Mouse (Mus musculus): Measurements from ENCODE around the gene Nabp2. TPM values are rescaled to one million over a fixed set of nuclear protein-coding genes. Genes with fewer than 3 reads are reported as not detected.

The Nabp2 gene
- total RNA-seq, 4 experiments from 2014 or later: 94.4 to 107 (median 100) TPM

- no peak for DNase-seq (ENCODE audit: low spot score in 2 of 2)
Observed at GRCm38 (mm10) chr10:128359226-128359625, 52.1 kb downstream of the Nabp2 start.

GRCm38 (mm10) chr10:128358796-128359195 is 52.5 kb downstream of the Nabp2 start:
- peak in 1 of 2 experiments; percentile 45 for DNase-seq (ENCODE audit: low spot score in 2 of 2)

Small RNA genes within 50 kb of the gene (microRNA-seq; reads per million reads assigned to microRNA genes)
- gene Gm25361 (0 reads per million in 2 experiments), gene Gm26308 (0 reads per million in 2 experiments), gene Mir6914 (0.32 to 1.3 reads per million in 2 experiments), gene Mir6915 (3.3 to 3.8 reads per million in 2 experiments), gene Mir8105 (1.0 to 1.9 reads per million in 2 experiments)

Other genes with a start within 250 kb of the Nabp2 start
- 10 to 100 TPM; 12.1 to 19.4 (median 16.5) TPM for gene Rbms2, start 231.2 kb downstream of the Nabp2 start, total RNA-seq (2022)
- gene Gls2, start 217.0 kb downstream of the Nabp2 start, total RNA-seq (2022): 10 to 100 TPM; 24.4 to 33.2 (median 24.6) TPM
- gene Spryd4, start 199.7 kb downstream of the Nabp2 start, total RNA-seq (2022): 10 to 100 TPM in 1 of 4 experiments, 1 to 10 TPM in 3; 9.2 to 10.3 (median 9.6) TPM
- not detected for gene Mip, start 185.7 kb downstream of the Nabp2 start, total RNA-seq (2022)
- gene Timeless, start 179.4 kb downstream of the Nabp2 start, total RNA-seq (2022): 1 to 10 TPM; 5.7 to 8.0 (median 7.4) TPM
- gene Apon, start 157.4 kb downstream of the Nabp2 start, total RNA-seq (2022): not detected
- not detected for gene Apof, start 142.8 kb downstream of the Nabp2 start, total RNA-seq (2022)
- 10 to 100 TPM; 34.3 to 39.3 (median 37.8) TPM for gene Stat2, start 140.9 kb downstream of the Nabp2 start, total RNA-seq (2022)
- gene Il23a, start 112.7 kb downstream of the Nabp2 start, total RNA-seq (2022): not detected
- gene Pan2, start 108.2 kb downstream of the Nabp2 start, total RNA-seq (2022): 10 to 100 TPM; 14.6 to 16.3 (median 15.5) TPM
- 10 to 100 TPM; 69.2 to 89.4 (median 82.4) TPM for gene Cnpy2, start 89.0 kb downstream of the Nabp2 start, total RNA-seq (2022)
- 100 to 1,000 TPM; 221 to 231 (median 224) TPM for gene Cs, start 73.8 kb downstream of the Nabp2 start, total RNA-seq (2022)
- gene Coq10a, start 42.5 kb downstream of the Nabp2 start, total RNA-seq (2022): 10 to 100 TPM; 47.5 to 57.4 (median 51.9) TPM
- 10 to 100 TPM; 46.3 to 57.3 (median 50.2) TPM for gene Ankrd52, start 34.4 kb downstream of the Nabp2 start, total RNA-seq (2022)
- under 1 TPM in 3 of 4 experiments, not detected in 1; 0.35 to 0.45 (median 0.43) TPM for gene Slc39a5, start 10.3 kb downstream of the Nabp2 start, total RNA-seq (2022)
- gene Rnf41, start 165 bp upstream of the Nabp2 start, total RNA-seq (2022): 10 to 100 TPM; 71.7 to 79.9 (median 75.7) TPM
- 100 to 1,000 TPM; 238 to 267 (median 258) TPM for gene Smarcc2, start 47.8 kb upstream of the Nabp2 start, total RNA-seq (2022)
- 100 to 1,000 TPM; 486 to 591 (median 538) TPM for gene Myl6, start 82.7 kb upstream of the Nabp2 start, total RNA-seq (2022)
- 10 to 100 TPM; 18.4 to 23.6 (median 22.6) TPM for gene Myl6b, start 87.2 kb upstream of the Nabp2 start, total RNA-seq (2022)
- 10 to 100 TPM in 2 of 4 experiments, 1 to 10 TPM in 2; 7.0 to 11.5 (median 9.3) TPM for gene Esyt1, start 114.4 kb upstream of the Nabp2 start, total RNA-seq (2022)
- 10 to 100 TPM; 12.7 to 17.0 (median 15.2) TPM for gene Zc3h10, start 136.3 kb upstream of the Nabp2 start, total RNA-seq (2022)
- 1,000 to 10,000 TPM; 1,259 to 1,817 (median 1,529) TPM for gene Rpl41, start 137.8 kb upstream of the Nabp2 start, total RNA-seq (2022)
- 10 to 100 TPM; 58.7 to 62.0 (median 59.0) TPM for gene Pa2g4, start 154.5 kb upstream of the Nabp2 start, total RNA-seq (2022)
- gene Erbb3, start 178.2 kb upstream of the Nabp2 start, total RNA-seq (2022): 1 to 10 TPM; 6.8 to 8.4 (median 8.1) TPM
- gene Rps26, start 215.3 kb upstream of the Nabp2 start, total RNA-seq (2022): 100 to 1,000 TPM; 141 to 325 (median 239) TPM
- gene Ikzf4, start 234.5 kb upstream of the Nabp2 start, total RNA-seq (2022): 10 to 100 TPM; 15.5 to 19.8 (median 16.2) TPM